Mouse (Mus musculus) inflammation-experienced regulatory T-cells, adult 6 months (primary cell): ENCODE measurements around the gene Hnrnpa1. TPM values are rescaled to one million over a fixed set of nuclear protein-coding genes. Genes with fewer than 3 reads are reported as not detected.
"Not testable (repeated sequence)": the region's sequence is repeated elsewhere in the genome, so short reads cannot be mapped to it uniquely, and the experiment has no call there.

Experiments used
- ATAC-seq: one replicate; pipeline ENCODE4 v1.8.0; 2017
- polyA plus RNA-seq, 3 experiments: library from polyadenylated mRNA; unstranded; fragments of 100-300 nt; shearing (Covaris generic); gene quantifications; one replicate each; pipeline ENCODE4 v1.2.1; 2017

Hnrnpa1 gene
- polyA plus RNA-seq, 3 experiments from 2014 or later: 360 to 441 (median 366) TPM

DNA sequence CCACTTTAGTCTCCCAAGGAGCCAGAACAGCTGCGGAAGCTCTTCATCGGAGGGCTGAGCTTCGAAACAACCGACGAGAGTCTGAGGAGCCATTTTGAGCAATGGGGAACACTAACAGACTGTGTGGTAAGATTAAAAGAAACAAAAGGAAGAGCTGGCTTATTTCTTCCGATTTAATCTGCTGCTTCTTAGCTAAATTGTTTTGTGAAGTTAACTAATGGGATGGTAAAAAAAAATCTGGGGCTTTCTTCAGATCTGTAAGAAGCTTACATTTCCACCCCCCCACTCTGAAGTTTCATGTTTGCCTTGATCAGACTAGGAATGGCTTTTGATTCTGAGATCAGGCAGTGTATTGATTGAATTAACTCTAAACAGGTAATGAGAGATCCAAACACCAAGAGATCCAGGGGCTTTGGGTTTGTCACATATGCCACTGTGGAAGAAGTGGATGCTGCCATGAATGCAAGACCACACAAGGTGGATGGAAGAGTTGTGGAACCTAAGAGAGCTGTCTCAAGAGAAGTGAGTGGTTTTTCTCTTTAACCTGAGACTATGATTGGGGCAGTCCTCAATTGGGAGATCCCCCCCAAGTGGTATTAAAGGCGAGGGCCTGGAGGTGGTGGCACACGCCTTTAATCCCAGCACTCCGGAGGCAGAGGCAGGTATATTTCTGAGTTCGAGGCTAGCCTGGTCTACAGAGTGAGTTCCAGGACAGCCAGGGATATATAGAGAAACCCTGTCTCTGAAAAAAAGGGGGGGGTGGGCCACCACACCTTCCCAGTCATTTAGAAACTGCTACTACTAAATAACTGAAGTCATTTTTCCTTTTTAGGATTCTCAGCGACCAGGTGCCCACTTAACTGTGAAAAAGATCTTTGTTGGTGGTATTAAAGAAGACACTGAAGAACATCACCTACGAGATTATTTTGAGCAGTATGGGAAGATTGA is 1.1 kb downstream of the Hnrnpa1 start:
- ATAC-seq: not testable (repeated sequence)

GRCm38 (mm10) chr15:103242885-103243284 is 2.7 kb downstream of the Hnrnpa1 start:
- ATAC-seq: no peak

DNA sequence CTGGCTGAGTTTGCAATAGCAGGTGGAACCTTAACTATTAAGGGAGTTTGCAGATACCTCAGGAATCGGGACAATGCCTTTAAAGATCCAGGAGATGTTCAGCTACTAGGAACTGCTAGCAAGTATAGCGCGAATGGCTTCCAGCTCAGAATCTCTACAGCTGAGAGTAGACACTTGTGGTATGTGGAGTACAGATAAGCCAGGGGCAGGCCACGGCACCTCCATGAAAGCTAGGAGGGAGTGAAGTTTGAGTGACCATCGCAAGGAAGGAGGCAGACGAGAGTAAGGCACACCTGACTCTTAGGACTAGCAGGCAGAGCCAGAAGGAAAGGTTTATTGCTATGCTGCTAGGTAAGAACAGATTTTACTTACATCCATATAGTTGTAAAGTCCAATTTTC is 5.4 kb downstream of the Hnrnpa1 start:
- ATAC-seq: no peak

GRCm38 (mm10) chr15:103247078-103247781 is 7.0 kb downstream of the Hnrnpa1 start:
- ATAC-seq: no peak

DNA sequence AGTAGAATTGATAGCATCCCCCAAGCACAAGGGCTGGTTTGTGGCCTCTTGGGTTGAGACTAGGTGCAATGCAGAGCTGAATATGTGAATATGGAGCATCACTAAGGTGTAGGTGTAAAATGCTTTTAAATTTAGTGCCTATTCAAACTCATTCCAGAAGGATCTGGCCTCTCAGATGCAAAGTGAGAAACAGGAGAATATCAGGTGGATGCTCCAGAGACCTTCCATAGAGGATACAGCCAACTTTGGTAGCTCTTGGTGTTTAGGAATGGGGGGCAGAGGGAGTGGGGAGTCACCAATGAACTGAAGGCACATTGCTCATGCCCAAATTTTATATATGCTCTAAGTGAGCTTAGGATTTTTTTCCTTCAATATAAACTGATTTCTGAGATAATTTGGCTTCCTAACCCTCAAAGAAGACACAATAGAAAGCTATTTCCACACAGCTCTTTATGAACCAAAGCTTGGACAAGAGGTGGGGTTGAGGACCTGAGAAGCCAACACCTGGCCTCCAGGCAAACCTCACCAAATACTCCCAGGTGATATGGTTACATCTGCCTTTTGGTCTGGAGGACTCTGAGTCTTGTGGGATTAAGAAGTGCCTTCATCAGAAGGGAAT is 7.7 kb downstream of the Hnrnpa1 start:
- no peak for ATAC-seq

- ATAC-seq: no peak
Measured at GRCm38 (mm10) chr15:103248401-103249313, 8.4 kb downstream of the Hnrnpa1 start.

DNA sequence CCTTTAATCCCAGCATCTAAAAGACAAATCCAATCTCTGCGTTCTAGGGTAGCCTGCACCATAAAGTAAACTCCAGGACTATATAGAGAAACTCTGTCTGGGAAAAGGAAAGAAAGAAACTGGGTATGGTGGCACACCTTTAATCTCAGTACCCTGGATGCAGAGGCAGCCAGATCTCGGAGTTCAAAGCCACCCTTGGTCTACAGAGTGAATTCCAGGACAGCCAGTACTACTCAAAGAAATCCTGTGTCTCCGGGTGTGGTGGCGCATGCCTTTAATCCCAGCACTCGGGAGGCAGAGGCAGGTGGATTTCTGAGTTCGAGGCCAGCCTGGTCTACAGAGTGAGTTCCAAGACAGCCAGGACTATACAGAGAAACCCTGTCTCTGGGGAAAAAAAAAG is 9.3 kb downstream of the Hnrnpa1 start:
- not testable (repeated sequence) for ATAC-seq

- ATAC-seq: no peak
Measured at GRCm38 (mm10) chr15:103250195-103250740, 10.0 kb downstream of the Hnrnpa1 start.

DNA sequence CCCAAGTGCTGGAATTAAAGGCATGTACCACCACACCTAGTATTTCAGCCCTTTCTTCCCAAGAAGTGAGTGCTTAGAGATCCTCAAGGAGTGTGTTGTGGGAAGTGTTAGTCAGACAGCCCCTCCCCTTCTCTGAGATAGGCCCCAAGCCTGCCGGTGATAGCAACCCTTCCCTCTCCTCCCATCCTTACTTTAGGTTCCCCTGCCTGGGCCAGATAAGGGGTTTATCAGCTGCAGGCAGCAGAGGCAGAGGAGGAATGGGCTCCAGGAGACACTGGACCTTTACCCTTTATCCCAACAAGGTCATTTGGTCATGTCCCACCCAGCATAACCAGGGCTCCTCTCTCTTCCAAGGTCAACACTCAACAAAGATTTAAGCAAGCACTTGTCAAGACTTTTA is 11.4 kb downstream of the Hnrnpa1 start:
- ATAC-seq: no peak

DNA sequence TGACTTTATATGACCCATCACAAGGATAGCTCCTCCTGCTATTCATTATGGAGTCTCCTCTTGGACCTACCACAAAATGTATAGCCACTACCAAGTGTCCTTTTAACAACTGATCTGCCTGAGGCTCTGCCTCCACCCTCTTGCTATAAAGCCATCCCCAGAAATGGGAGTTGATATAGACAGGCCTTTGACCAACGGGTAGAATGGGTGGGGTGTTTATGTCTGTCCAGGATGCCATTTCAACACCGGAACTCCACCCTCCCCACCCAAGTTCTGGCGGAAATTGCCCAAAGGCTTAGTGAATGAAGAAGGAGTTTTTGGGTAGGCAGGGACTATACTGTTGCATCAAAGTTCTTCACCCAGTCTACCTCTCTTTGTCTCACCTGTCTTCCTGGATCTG is 12.4 kb downstream of the Hnrnpa1 start:
- no peak for ATAC-seq

DNA sequence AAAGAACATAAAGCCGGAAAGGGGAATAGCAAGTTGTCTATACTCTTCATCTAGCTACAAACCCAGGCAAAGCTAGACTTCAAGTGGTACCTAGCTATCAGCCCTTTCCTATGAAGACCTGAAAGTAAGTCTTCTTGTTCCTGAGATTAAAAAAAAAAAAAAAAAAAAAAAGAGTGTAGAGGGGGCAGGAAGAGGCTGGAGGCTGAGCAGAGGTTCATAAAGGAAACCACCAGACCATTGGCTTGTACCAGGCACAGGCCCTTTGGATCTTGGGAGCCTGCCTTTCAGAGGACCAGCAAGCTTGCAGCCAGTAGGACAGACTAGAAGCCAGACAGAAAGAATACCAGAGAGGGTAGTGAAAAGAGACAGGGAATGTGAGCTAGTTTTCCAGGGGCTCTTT is 13.1 kb downstream of the Hnrnpa1 start:
- no peak for ATAC-seq

DNA sequence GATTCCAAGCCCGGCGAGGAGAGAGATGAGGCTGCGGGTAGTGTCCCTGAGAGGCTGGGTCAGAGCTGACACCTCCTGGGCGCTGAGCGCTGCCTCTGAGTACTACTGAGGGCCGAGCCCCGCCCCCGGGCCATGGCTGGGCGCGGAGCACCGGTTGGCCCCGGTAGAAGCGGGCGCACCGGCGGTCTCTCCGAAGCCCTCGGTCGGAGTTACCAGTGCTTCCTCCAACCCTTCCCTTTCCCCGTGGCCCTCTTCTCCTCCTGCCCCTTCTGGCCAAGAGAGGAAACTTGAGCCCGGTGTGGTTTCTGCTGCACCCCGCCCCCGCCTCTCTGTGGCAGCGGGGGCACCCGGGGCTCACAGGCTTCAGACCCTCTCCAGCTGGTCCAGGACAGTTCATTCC is 14.9 kb downstream of the Hnrnpa1 start:
- peak; percentile 17 for ATAC-seq

- no peak for ATAC-seq
Measured at GRCm38 (mm10) chr15:103256210-103256986, 16.2 kb downstream of the Hnrnpa1 start.

DNA sequence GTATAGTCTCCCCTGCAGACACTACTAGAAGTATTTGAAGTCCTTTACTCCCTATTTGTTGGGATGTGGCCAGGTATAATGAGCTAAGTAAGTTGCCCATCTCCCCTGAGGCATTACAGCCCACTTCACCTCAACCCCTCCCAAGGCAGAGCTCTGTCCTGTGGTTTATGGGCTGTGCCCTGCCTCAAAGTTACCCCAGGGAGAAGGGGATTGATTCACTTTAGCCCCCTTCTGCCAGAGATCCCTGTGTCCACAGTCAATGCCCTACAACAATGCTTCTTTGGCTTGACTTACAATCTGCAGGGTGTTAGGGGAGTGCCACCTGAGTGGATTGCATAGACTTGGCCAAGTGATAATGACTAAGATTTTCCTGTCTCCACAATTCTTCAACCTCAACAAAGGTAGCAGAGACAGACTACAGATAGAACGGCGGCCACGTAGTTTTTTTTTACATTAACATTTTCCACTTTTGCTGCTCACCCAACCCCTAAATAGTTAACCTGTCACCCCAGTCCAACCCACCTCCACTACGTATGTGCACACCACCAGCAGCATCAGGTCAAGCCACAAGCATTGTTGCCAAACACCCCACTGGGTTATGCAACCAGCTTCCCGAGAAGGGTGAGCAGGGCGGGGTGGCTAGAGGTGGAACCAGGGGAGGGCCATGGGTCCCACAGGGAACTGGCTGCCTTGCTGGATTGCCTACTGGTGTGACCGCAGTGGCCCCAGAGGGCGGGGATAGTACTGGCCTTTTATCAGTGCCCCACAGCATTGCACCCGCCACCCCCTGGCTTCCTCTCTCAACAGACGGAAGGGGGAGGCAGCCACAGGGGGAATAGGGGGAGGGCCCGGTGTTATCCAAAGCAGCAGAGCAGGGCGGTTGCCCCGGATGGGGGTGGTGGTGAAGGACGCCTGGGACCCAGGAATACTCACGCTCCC is 17.8 kb downstream of the Hnrnpa1 start, which contains the start of gene Nfe2:
Gene Nfe2, minus strand, starts transcription at position 614 of the 939 bp plus-strand sequence.
- ATAC-seq: peak; percentile 84

DNA sequence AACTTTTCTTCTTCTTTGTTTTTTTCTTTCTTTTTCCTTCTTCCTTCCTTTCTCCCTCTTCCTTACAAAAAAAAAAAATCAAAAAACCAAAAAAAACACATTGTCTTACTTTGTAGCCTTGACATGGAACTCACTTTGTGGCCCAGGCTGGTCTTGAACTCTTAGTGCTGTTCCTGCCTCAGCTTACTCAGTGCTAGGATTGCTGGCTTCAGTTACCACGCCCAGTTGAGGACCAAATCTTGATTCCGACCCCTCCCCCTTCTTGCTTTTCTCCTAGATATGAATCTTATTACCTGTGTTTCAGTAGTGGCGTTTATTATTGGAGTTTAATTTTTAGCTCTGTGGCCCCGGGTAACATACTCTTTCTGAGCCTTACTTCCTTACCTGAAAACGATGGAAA is 18.9 kb downstream of the Hnrnpa1 start:
- ATAC-seq: no peak

GRCm38 (mm10) chr15:103259989-103260388 is 19.8 kb downstream of the Hnrnpa1 start:
- ATAC-seq: no peak

GRCm38 (mm10) chr15:103264794-103265193 is 24.6 kb downstream of the Hnrnpa1 start:
- ATAC-seq: no peak

DNA sequence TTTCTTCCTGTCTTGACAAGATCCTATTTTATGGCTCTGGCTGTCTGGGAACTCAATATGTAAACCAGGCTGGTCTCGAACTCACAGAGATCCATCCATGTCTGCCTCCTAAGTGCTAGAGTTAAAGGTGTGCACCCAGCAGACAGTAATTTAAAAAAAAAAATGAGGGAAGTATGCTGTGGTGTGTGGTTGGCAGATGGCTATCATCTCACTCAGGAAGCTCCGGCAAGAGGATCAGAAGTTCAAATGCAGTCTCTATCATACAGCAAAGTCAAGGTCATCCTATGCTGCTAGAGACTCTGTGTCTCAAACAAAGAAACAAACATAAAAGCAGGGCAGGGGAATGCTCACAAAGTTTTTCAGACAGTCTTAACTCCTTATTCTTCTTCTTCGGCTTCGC is 28.7 kb downstream of the Hnrnpa1 start:
- ATAC-seq: no peak

DNA sequence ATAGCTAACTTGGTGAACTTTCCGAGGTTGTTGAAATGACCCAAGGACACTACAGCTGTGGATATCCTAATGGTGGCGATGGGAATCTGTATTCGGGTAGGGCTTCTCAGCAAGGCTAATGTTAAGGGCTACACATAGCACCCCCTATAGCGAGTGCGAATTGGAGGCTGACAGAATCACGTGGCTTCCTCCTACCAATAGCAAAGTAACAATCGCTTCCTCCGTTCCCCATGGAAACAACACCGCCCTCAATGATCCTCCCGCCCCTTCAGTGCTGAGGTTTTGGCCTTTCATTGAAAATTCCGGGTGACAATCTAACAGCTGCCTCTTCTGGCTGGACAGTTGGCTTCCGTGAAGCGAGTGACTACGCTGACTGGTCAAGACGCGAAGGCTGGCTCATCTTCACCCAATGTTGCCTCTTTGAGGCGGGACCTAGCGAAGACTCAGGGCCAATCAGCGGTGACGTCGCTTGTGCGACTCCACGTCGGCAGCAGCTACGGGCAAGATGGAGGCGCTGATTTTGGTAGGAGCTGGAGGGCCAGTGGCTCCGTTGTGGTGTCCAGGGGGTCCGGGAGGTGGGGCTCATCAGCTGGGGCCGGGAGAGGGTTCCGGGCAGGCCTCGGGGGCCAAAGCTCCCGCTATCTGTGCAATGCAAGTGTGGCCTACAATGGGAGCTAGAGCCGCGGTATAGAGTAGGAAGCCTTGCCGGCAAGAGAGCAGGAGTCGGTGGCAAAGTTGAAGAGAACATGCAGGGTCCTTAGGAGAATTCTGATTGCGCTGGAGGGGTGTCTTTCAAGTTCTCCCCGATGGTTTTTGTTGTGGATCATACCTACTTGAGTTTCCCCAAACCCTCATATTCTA is 32.4 kb downstream of the Hnrnpa1 start, which contains the start of gene Copz1:
Gene Copz1, plus strand, starts transcription at position 296 of the 861 bp plus-strand sequence.
- ATAC-seq: peak; percentile 98
